Mouse (Mus musculus) G1E (cell line): ENCODE data around the gene Bmp2k.

Experiments
- CTCF ChIP-seq: IDR thresholded peaks from 2 replicates; pipeline ENCODE4 v1.5.1; 2012; ENCODE audit warnings: low read depth, low read length, inconsistent platforms, mixed read lengths
- GATA1 ChIP-seq: IDR thresholded peaks from 2 replicates; pipeline ENCODE4 v1.6.1; 2012; ENCODE audit warnings: borderline replicate concordance, low read length, inconsistent platforms, mixed read lengths
- GATA2 ChIP-seq: IDR thresholded peaks from 2 replicates; pipeline ENCODE4 v1.6.1; 2012; ENCODE audit warnings: low read depth, low read length, inconsistent platforms, borderline replicate concordance
- POLR2AphosphoS5 ChIP-seq: IDR thresholded peaks from 2 replicates; pipeline ENCODE4 v1.6.1; 2012; ENCODE audit warnings: low read depth, low read length, inconsistent platforms; ENCODE audit not compliant: insufficient replicate concordance
- TAL1 ChIP-seq: conservative IDR thresholded peaks from 2 replicates; pipeline ENCODE4 v1.6.1; 2012; ENCODE audit warnings: low read depth, low read length, inconsistent platforms, mixed read lengths

DNA sequence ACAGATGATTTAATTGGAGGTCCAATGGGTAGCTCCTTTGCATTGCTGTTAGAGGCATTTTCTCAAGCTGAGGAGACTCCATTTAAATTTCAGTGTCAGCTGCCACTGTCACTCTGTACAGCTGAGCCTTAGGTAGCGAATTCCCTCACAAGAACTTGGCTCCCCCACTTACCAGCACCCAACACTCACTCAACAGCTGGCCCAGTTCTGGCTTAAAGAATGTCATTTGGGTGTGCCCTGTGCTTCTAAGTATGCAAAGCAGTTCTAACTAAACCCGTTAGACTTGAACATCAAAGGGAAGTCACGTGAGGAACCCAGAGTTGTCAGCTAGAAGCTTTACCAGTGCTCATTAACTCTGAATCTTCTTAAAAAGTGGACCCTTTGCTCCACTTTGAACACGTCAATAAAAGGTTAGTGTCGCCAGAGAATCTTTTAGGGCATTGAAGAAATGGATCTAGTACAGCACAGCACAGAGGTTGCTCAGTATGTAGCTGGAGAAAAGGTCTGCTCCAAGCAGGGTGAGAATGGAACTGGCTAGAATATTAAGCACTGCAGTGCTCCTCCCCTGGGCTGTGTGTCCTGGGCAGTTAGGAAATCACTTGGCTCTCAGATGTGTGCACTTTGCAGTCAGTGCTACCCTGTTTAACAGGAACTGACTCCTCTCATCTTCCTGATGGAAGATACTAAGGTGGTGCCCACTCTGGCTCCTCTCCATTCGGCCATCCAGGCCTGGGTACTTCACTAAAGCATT lies 92.7 kb downstream of the Bmp2k start:
- TF ChIP-seq CTCF, result no peak
- no peak for TF ChIP-seq GATA1
- no peak for TF ChIP-seq TAL1
- TF ChIP-seq POLR2AphosphoS5, result no peak
- TF ChIP-seq GATA2, result no peak
